Mouse (Mus musculus) splenic B cell, adult 2 months (primary cell): Measurements from ENCODE around the gene Tubgcp6.

Source experiments
- DNase-seq: peaks from one replicate; pipeline ENCODE4 v3.0.0-alpha.2; 2011; ENCODE audit warnings: low read depth, low spot score
- H3K27me3 ChIP-seq: 2 replicates; pipeline ENCODE4 v1.6.1; 2012; ENCODE audit warnings: mild to moderate bottlenecking, low read length, moderate library complexity, mixed read lengths; ENCODE audit not compliant: control insufficient read depth, poor library complexity, insufficient read depth, severe bottlenecking
- H3K36me3 ChIP-seq: 2 replicates; pipeline ENCODE4 v1.6.1; 2012; ENCODE audit warnings: mild to moderate bottlenecking, low read length, moderate library complexity, mixed read lengths; ENCODE audit not compliant: control insufficient read depth, poor library complexity, insufficient read depth, severe bottlenecking

Gene Tubgcp6

GRCm38 (mm10) chr15:89122649-89123366 is at the start of gene Tubgcp6:
Gene Tubgcp6, minus strand, starts transcription at chr15:89123112.
- Histone ChIP-seq H3K36me3 (peaks cover 11% of the 10 kb centered on the region; the same call in 1 of the 2 replicates), H3K27me3 (no peaks in the 10 kb centered on the region)
- peak; percentile 94 for DNase-seq

- DNase-seq: peak; percentile 26
- 0 out of 2 replicates have a peak, but pooled peaks cover 1% of the 10 kb centered on the region for H3K36me3 ChIP-seq
- no peaks in the 10 kb centered on the region for H3K27me3 ChIP-seq
Measured at GRCm38 (mm10) chr15:89172276-89172935, 49.5 kb upstream of the Tubgcp6 start.

GRCm38 (mm10) chr15:89171526-89172051 is 48.7 kb upstream of the Tubgcp6 start:
- H3K27me3 ChIP-seq: no peaks in the 10 kb centered on the region
- no peak for DNase-seq
- 0 out of 2 replicates have a peak, but pooled peaks cover 1% of the 10 kb centered on the region for H3K36me3 ChIP-seq

- Histone ChIP-seq H3K36me3 (0 out of 2 replicates have a peak, but pooled peaks cover 1% of the 10 kb centered on the region), H3K27me3 (no peaks in the 10 kb centered on the region)
- no peak for DNase-seq
Measured at GRCm38 (mm10) chr15:89170102-89170501, 47.2 kb upstream of the Tubgcp6 start.

- Histone ChIP-seq H3K36me3 (0 out of 2 replicates have a peak, but pooled peaks cover 1% of the 10 kb centered on the region), H3K27me3 (no peaks in the 10 kb centered on the region)
- no peak for DNase-seq
Measured at GRCm38 (mm10) chr15:89169431-89169830, 46.5 kb upstream of the Tubgcp6 start.

GRCm38 (mm10) chr15:89168922-89169321 is 46.0 kb upstream of the Tubgcp6 start:
- H3K36me3 ChIP-seq: 0 out of 2 replicates have a peak, but pooled peaks cover 1% of the 10 kb centered on the region
- no peak for DNase-seq
- no peaks in the 10 kb centered on the region for H3K27me3 ChIP-seq

GRCm38 (mm10) chr15:89165478-89165877 is 42.6 kb upstream of the Tubgcp6 start:
- Histone ChIP-seq H3K36me3 (0 out of 2 replicates have a peak, but pooled peaks cover 1% of the 10 kb centered on the region), H3K27me3 (no peaks in the 10 kb centered on the region)
- no peak for DNase-seq

GRCm38 (mm10) chr15:89161397-89161796 is 38.5 kb upstream of the Tubgcp6 start:
- DNase-seq: no peak
- H3K36me3 ChIP-seq: no peaks in the 10 kb centered on the region
- H3K27me3 ChIP-seq: no peaks in the 10 kb centered on the region

- no peak for DNase-seq
- no peaks in the 10 kb centered on the region for H3K36me3 ChIP-seq
- H3K27me3 ChIP-seq: no peaks in the 10 kb centered on the region
Measured at GRCm38 (mm10) chr15:89158516-89158915, 35.6 kb upstream of the Tubgcp6 start.

GRCm38 (mm10) chr15:89157954-89158353 is 35.0 kb upstream of the Tubgcp6 start:
- H3K36me3 ChIP-seq: no peaks in the 10 kb centered on the region
- H3K27me3 ChIP-seq: no peaks in the 10 kb centered on the region
- peak; percentile 92 for DNase-seq

- no peak for DNase-seq
- H3K36me3 ChIP-seq: no peaks in the 10 kb centered on the region
- no peaks in the 10 kb centered on the region for H3K27me3 ChIP-seq
Measured at GRCm38 (mm10) chr15:89152312-89152711, 29.4 kb upstream of the Tubgcp6 start.

- Histone ChIP-seq H3K36me3 (no peaks in the 10 kb centered on the region), H3K27me3 (no peaks in the 10 kb centered on the region)
- peak; percentile 65 for DNase-seq
Measured at GRCm38 (mm10) chr15:89150041-89150390, 27.1 kb upstream of the Tubgcp6 start.

GRCm38 (mm10) chr15:89149271-89150040 is 26.5 kb upstream of the Tubgcp6 start, which contains the start of gene Mapk11:
Gene Mapk11, minus strand, starts transcription at chr15:89149628.
- Histone ChIP-seq H3K36me3 (no peaks in the 10 kb centered on the region), H3K27me3 (no peaks in the 10 kb centered on the region)
- DNase-seq: peak; percentile 67

GRCm38 (mm10) chr15:89148496-89149270 is 25.8 kb upstream of the Tubgcp6 start:
- no peak for DNase-seq
- peaks cover 2% of the 10 kb centered on the region; the same call in 1 of the 2 replicates for H3K36me3 ChIP-seq
- H3K27me3 ChIP-seq: no peaks in the 10 kb centered on the region
